Mouse (Mus musculus) midbrain, embryonic 14.5 days (tissue): ENCODE data around the gene Cav3. TPM values are rescaled to one million over a fixed set of nuclear protein-coding genes. Genes with fewer than 3 reads are reported as not detected.
A peak's percentile ranks its signal among the peaks of the same experiment; 100 is the strongest.

Source experiments
- ATAC-seq: fragments of 200-750 bp; cut with Nextera tagmentation; 2 replicates; pipeline ENCODE4 v1.8.0; 2017; ENCODE audit warnings: moderate number of reproducible peaks, moderate library complexity; ENCODE audit not compliant: low FRiP score, low TSS enrichment
- DNase-seq: peaks from one replicate; pipeline ENCODE4 v3.0.0-alpha.2; 2015
- H3K27ac ChIP-seq: fragments of 300-500 bp; sonication (generic); replicated peaks from 2 replicates; pipeline ENCODE4 v1.5.1; 2014; ENCODE audit warnings: mild to moderate bottlenecking, low read depth, low read length, moderate library complexity
- H3K27me3 ChIP-seq: fragments of 300-500 bp; sonication (generic); 2 replicates; pipeline ENCODE4 v1.6.1; 2014; ENCODE audit warnings: low read length, control low read depth, mixed read lengths; ENCODE audit not compliant: control insufficient read depth, insufficient read depth
- H3K36me3 ChIP-seq: fragments of 300-500 bp; sonication (generic); 2 replicates; pipeline ENCODE4 v1.6.1; 2014; ENCODE audit warnings: low read length, control low read depth; ENCODE audit not compliant: control insufficient read depth, insufficient read depth
- H3K4me1 ChIP-seq: fragments of 300-500 bp; sonication (generic); 2 replicates; pipeline ENCODE4 v1.6.1; 2014; ENCODE audit warnings: mild to moderate bottlenecking, antibody characterized with exemption, low read length, control low read depth; ENCODE audit not compliant: control insufficient read depth, insufficient read depth
- H3K4me2 ChIP-seq: fragments of 300-500 bp; sonication (generic); 2 replicates; pipeline ENCODE4 v1.6.1; 2014; ENCODE audit warnings: mild to moderate bottlenecking, low read length, moderate library complexity
- H3K4me3 ChIP-seq: fragments of 300-500 bp; sonication (generic); replicated peaks from 2 replicates; pipeline ENCODE4 v1.5.1; 2014; ENCODE audit warnings: low read depth, low read length
- H3K9ac ChIP-seq: fragments of 300-500 bp; sonication (generic); replicated peaks from 2 replicates; pipeline ENCODE4 v1.6.1; 2014; ENCODE audit warnings: mild to moderate bottlenecking, low read length, moderate library complexity
- H3K9me3 ChIP-seq: fragments of 300-500 bp; sonication (generic); 2 replicates; pipeline ENCODE4 v1.6.1; 2016; ENCODE audit warnings: low read length, control low read depth, mixed read lengths; ENCODE audit not compliant: control insufficient read depth
- WGBS: fragments of 180-500 bp; shearing (Covaris S2); extraction: QIAGEN DNeasy Blood & Tissue Kit; methylation state at CpG from one replicate; pipeline ENCODE4 v1.1.7; 2014; 5-methylcytosine and 5-hydroxymethylcytosine counted together
- polyA plus RNA-seq: library from polyadenylated mRNA; unstranded; fragments of >200 nt; fragmentation: Nextera tagmentation; extraction: Ambion mirVana; gene quantifications from 2 replicates; pipeline ENCODE4 v1.2.1, GENCODE M21; 2014

The Cav3 gene
- polyA plus RNA-seq, 1 experiment from 2014 or later, result not detected

DNA sequence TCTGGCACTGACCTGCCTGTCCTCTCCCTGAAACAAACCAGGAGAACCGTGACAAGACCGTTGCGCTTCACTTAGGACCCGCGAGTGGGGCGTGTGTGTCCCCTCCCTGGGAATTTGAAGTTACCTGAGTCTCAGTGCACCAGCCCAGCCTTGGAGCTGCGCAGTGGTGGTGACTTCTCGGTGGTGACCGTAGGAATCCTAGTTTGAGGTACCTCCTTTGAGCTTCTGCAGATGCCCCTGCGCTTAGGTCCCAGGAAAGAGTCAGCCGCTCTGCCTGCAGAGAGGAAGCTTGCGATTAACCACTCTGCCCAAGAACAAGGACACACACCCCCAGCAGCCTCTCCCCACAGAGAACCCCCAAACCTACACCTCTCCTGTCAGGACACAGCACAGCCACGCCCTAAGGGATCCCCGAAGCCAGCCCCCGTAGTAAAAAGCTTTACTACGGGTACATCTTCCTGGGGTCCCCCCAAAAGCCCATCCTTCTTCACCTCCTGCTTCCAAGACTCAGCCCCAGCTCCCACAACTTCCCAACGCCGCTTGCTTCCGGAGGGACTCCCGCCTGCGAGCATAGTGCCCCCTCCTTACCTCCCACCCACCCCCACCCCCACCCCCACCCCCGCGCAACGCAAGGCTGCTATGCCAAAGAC, 30.7 kb downstream of the Cav3 start, which contains the start of gene Oxtr:
TSS of gene Oxtr (minus strand) at position 34 of the 650 bp plus-strand sequence.
- peak within 1 kb of the TSS; percentile 36 for H3K4me3 ChIP-seq
- H3K27ac ChIP-seq, result no peak within 1 kb of the TSS
- ATAC-seq, result no peak
- peak within 1 kb of the TSS; percentile 70 for H3K4me2 ChIP-seq
- 7% methylated on average over 24 of the region's 24 CpGs for WGBS
- no peaks in the 10 kb centered on the region for H3K9me3 ChIP-seq
- peaks cover 33% of the 10 kb centered on the region for H3K27me3 ChIP-seq
- peak within 1 kb of the TSS; percentile 37 for H3K9ac ChIP-seq
- DNase-seq, result peak; percentile 15
- no peaks in the 10 kb centered on the region for H3K36me3 ChIP-seq
- H3K4me1 ChIP-seq, result peaks cover 11% of the 10 kb centered on the region; the same call in 1 of the 2 replicates

GRCm38 (mm10) chr6:112490625-112491242, 31.4 kb downstream of the Cav3 start:
- H3K27me3 ChIP-seq, result peaks cover 33% of the 10 kb centered on the region
- no peak overlapping the region for H3K27ac ChIP-seq
- H3K9me3 ChIP-seq, result no peaks in the 10 kb centered on the region
- WGBS, result 2% methylated on average over 35 of the region's 35 CpGs
- peak overlapping the region; percentile 70 for H3K4me2 ChIP-seq
- peaks cover 11% of the 10 kb centered on the region; the same call in 1 of the 2 replicates for H3K4me1 ChIP-seq
- peak overlapping the region; percentile 36 for H3K4me3 ChIP-seq
- peak; percentile 91 for DNase-seq
- H3K9ac ChIP-seq, result peak overlapping the region; percentile 37
- peak; percentile 62 for ATAC-seq
- H3K36me3 ChIP-seq, result no peaks in the 10 kb centered on the region

GRCm38 (mm10) chr6:112491521-112491920, 32.2 kb downstream of the Cav3 start:
- Histone ChIP-seq H3K27ac (no peak overlapping the region), H3K9me3 (no peaks in the 10 kb centered on the region), H3K4me2 (no peak overlapping the region), H3K9ac (no peak overlapping the region), H3K4me1 (peaks cover 11% of the 10 kb centered on the region; the same call in 1 of the 2 replicates), H3K27me3 (peaks cover 33% of the 10 kb centered on the region), H3K36me3 (no peaks in the 10 kb centered on the region), H3K4me3 (no peak overlapping the region)
- 69% methylated on average over 8 of the region's 8 CpGs for WGBS
- DNase-seq (no peak), ATAC-seq (no peak)

DNA sequence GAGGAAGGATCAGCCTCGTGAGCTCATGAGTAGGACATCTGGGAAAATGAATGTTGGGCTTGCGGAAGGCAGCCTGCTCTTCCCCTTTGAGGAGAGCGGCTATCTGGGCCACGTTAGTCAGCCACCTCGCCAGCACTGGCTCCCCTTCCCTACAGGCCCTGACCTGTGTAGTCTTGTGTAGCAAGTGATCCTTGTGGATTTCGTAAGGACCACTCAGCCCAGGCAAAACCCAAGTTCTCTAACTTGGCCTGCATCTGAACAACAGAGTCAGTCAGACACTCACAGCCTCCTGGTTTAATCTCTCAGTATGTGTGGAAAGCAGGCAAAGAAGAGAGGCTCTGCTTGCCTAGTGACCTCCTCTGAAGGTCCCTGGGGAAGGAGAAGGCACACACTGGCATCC, 33.4 kb downstream of the Cav3 start:
- no peak overlapping the region for H3K4me2 ChIP-seq
- peaks cover 11% of the 10 kb centered on the region; the same call in 1 of the 2 replicates for H3K4me1 ChIP-seq
- H3K27me3 ChIP-seq, result peaks cover 32% of the 10 kb centered on the region
- DNase-seq (no peak), ATAC-seq (no peak)
- no peak overlapping the region for H3K9ac ChIP-seq
- no peak overlapping the region for H3K4me3 ChIP-seq
- WGBS, result 88% methylated on average over 6 of the region's 6 CpGs
- no peak overlapping the region for H3K27ac ChIP-seq
- H3K9me3 ChIP-seq, result no peaks in the 10 kb centered on the region
- no peaks in the 10 kb centered on the region for H3K36me3 ChIP-seq

GRCm38 (mm10) chr6:112493371-112493770, 34.1 kb downstream of the Cav3 start:
- DNase-seq, result no peak
- Histone ChIP-seq H3K9ac (no peak overlapping the region), H3K36me3 (no peaks in the 10 kb centered on the region), H3K4me3 (no peak overlapping the region), H3K9me3 (no peaks in the 10 kb centered on the region), H3K27ac (no peak overlapping the region), H3K4me2 (no peak overlapping the region), H3K27me3 (peaks cover 25% of the 10 kb centered on the region), H3K4me1 (peaks cover 11% of the 10 kb centered on the region; the same call in 1 of the 2 replicates)
- ATAC-seq, result no peak
- 87% methylated on average over 9 of the region's 9 CpGs for WGBS

DNA sequence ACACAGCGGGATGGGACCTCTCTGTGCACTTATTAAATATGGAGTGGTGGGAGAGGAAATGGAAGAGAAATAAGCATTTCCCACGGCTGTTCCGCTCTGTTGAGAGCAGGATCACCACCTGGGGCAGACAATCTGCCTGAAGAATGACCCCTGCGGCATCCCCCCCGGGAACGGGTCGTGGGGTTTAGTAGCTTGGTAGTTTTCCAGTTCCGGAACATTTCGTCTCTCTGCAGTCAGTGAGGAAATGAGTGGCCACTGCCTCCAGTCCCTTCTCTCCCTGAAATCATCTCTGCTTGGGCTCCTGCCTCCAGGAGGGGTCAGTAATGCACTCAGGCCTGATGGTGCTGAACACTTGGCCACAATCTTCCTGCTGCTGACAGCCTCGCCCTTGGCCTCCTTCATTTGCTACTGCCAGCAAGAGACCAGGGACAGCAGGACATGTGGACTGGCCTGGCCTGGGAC, 35.3 kb downstream of the Cav3 start:
- Histone ChIP-seq H3K36me3 (no peaks in the 10 kb centered on the region), H3K4me3 (no peak overlapping the region), H3K27me3 (peaks cover 12% of the 10 kb centered on the region), H3K4me2 (no peak overlapping the region), H3K9ac (no peak overlapping the region), H3K9me3 (no peaks in the 10 kb centered on the region), H3K27ac (no peak overlapping the region), H3K4me1 (peaks cover 4% of the 10 kb centered on the region; the same call in 1 of the 2 replicates)
- DNase-seq (no peak), ATAC-seq (no peak)
- 45% methylated on average over 10 of the region's 10 CpGs for WGBS

GRCm38 (mm10) chr6:112495219-112495618, 35.9 kb downstream of the Cav3 start:
- Histone ChIP-seq H3K9me3 (no peaks in the 10 kb centered on the region), H3K27me3 (peaks cover 6% of the 10 kb centered on the region), H3K4me2 (no peak overlapping the region), H3K36me3 (no peaks in the 10 kb centered on the region), H3K4me3 (no peak overlapping the region), H3K9ac (no peak overlapping the region), H3K4me1 (0 out of 2 replicates have a peak, but pooled peaks cover 4% of the 10 kb centered on the region), H3K27ac (no peak overlapping the region)
- DNase-seq, result no peak
- ATAC-seq, result no peak
- WGBS, result 72% methylated on average over 4 of the region's 4 CpGs

GRCm38 (mm10) chr6:112496291-112497060, 37.2 kb downstream of the Cav3 start:
- Histone ChIP-seq H3K9me3 (no peaks in the 10 kb centered on the region), H3K27ac (no peak overlapping the region), H3K27me3 (no peaks in the 10 kb centered on the region; the same call in 1 of the 2 replicates), H3K36me3 (no peaks in the 10 kb centered on the region), H3K4me1 (no peaks in the 10 kb centered on the region), H3K4me2 (no peak overlapping the region), H3K9ac (no peak overlapping the region), H3K4me3 (no peak overlapping the region)
- WGBS, result 57% methylated on average over 8 of the region's 8 CpGs
- ATAC-seq (no peak), DNase-seq (no peak)
